Mouse (Mus musculus): ENCODE results near the gene Phc2.

DNA sequence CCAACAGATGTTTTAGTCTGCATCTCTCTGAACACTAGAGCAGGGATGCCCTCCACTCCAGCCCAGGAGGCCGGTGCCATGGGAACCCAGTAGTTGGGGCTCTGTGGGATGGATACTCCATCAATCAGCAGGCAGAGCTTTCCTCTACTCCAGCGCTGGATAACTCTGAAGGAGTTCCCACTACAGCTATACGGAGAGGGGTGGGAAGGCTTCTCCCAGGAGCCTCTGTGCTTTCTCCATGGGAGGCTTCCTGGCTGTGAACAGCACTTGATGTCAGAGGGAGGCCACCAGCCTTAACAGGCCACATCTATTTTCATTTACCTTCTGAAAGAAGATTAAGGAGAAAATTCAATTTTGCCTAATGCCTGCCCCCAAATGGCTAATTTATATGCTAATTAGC lies 29.2 kb downstream of the Phc2 start:
- no peak for TF ChIP-seq CTCF (conservative IDR thresholded peaks at IDR 0.05; ENCODE audit: insufficient read depth, insufficient read length, low read depth, low read length)
- TF ChIP-seq POLR2A (IDR thresholded peaks at IDR 0.05; ENCODE audit: low read depth, low read length) = no peak

Measured in kidney, adult 2 months (tissue).